Mouse (Mus musculus) cerebellum, adult 2 months (tissue): ENCODE data around the gene 6030408B16Rik. TPM values are rescaled to one million over a fixed set of nuclear protein-coding genes. Genes with fewer than 3 reads are reported as not detected.

ENCODE experiments used
- DNase-seq, 2 experiments: peaks; one replicate each; pipeline ENCODE4 v3.0.0; 2021
- H3K27ac ChIP-seq: fragments of 200-500 bp; 2 replicates; pipeline ENCODE4 v1.5.1; 2012; ENCODE audit warnings: low read length, control low read depth, inconsistent platforms; ENCODE audit not compliant: insufficient read depth
- H3K27me3 ChIP-seq: fragments of 200-500 bp; 2 replicates; pipeline ENCODE4 v1.6.1; 2012; ENCODE audit warnings: inconsistent platforms, mild to moderate bottlenecking, low read length, moderate library complexity; ENCODE audit not compliant: control insufficient read depth, insufficient read depth
- H3K4me1 ChIP-seq: fragments of 200-500 bp; 2 replicates; pipeline ENCODE4 v1.6.1; 2011; ENCODE audit warnings: low read length; ENCODE audit not compliant: control insufficient read depth, insufficient read depth
- H3K4me3 ChIP-seq: fragments of 200-500 bp; replicated peaks from 2 replicates; pipeline ENCODE3; 2011; ENCODE audit warnings: mild to moderate bottlenecking, low read depth, low read length, control low read depth; ENCODE audit not compliant: insufficient read depth
- CTCF ChIP-seq: fragments of 200-500 bp; IDR thresholded peaks from 2 replicates; pipeline ENCODE4 v1.5.1; 2011; ENCODE audit warnings: low read depth, mild to moderate bottlenecking, control low read depth, low read length, moderate library complexity, borderline replicate concordance; ENCODE audit not compliant: insufficient read depth
- POLR2A ChIP-seq: fragments of 200-500 bp; IDR thresholded peaks from 2 replicates; pipeline ENCODE4 v1.6.1; 2011; ENCODE audit warnings: low read length, control low read depth, borderline replicate concordance; ENCODE audit not compliant: insufficient read depth
- WGBS: fragments of 180-500 bp; shearing (Covaris S2); methylation state at CpG from one replicate; pipeline ENCODE4 v1.1.7; 2018; 5-methylcytosine and 5-hydroxymethylcytosine counted together
- polyA plus RNA-seq: library from polyadenylated mRNA; depleted of rRNA; stranded (reverse); fragments of >200 nt; gene quantifications from 2 replicates; pipeline ENCODE4 v1.2.3, GENCODE M21; 2012

6030408B16Rik gene
- polyA plus RNA-seq, 1 experiment, result 0.15 TPM

- no peak for TF ChIP-seq POLR2A
- no peak for TF ChIP-seq CTCF
- no peaks in the 10 kb centered on the region for H3K4me1 ChIP-seq
- 70% methylated on average over 6 of the region's 6 CpGs for WGBS
- no peaks in the 10 kb centered on the region for H3K27me3 ChIP-seq
- H3K27ac ChIP-seq, result no peak overlapping the region
- DNase-seq, result no peak
- no peak overlapping the region for H3K4me3 ChIP-seq
These were observed 18.6 kb upstream of the 6030408B16Rik start for GRCm38 (mm10) chr15:101274380-101274779.

DNA sequence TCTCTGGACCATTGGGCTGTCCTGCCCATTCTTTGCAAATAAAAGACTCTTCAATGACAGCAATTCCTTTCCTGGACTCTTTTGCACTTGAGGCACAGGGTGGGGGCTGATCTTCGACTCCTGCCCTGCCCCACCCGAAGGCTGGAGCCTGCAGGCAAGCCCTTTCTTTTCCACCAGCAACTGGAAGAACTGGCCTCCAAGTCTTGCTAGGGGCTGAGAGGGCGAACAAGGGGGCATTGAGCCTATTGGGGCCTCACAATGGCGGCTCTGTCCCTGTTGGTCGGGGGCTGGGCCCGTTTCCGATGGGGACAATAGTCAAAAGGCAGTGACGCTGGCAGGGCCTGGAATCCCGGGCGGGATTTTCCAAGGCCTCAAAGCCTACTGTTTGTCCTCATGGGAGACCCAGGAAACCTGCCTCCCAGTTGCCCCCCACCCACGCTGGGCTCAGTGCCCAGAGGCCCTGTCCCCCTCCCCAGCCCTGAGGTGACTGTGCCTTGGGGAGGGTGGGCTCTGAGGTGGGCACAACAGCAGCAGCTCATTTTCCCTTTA lies 15.6 kb upstream of the 6030408B16Rik start:
- no peaks in the 10 kb centered on the region for H3K27me3 ChIP-seq
- no peak for DNase-seq
- H3K4me3 ChIP-seq, result no peak overlapping the region
- H3K27ac ChIP-seq, result no peak overlapping the region
- TF ChIP-seq POLR2A, result no peak
- H3K4me1 ChIP-seq, result no peaks in the 10 kb centered on the region
- WGBS, result 38% methylated on average over 11 of the region's 11 CpGs

GRCm38 (mm10) chr15:101278589-101278988 lies 14.4 kb upstream of the 6030408B16Rik start:
- TF ChIP-seq CTCF (no peak), POLR2A (no peak)
- no peak for DNase-seq
- Histone ChIP-seq H3K4me1 (0 out of 2 replicates have a peak, but pooled peaks cover 2% of the 10 kb centered on the region), H3K27ac (no peak overlapping the region), H3K27me3 (no peaks in the 10 kb centered on the region), H3K4me3 (no peak overlapping the region)
- WGBS, result 52% methylated on average over 5 of the region's 5 CpGs

DNA sequence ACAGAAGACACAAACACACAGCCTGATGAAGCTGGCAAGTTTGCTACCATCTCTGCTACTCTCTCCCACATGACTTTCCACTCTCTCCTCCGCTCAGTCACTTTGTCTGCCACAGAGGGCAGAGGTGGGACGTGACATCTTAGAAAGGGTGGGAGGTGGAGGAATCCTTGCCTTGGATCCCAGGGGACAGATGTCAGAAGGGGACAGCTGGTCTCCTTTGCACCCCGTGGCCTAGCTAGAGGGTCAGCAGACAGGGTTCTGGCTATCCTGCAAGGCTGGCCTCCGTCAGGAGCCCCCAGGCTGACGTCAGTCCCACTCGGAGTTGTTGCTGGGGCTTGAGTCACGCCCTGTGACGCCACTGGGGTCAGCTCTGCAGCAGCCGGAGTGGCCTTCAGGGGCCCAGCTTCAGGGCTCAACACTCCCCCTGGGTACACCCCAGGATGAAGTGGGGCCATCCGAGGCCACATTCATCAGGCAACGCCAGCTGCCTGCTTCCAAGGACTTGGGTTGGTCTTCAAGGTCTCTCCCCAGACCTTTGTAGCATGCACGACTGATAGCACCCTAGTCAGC lies 13.5 kb upstream of the 6030408B16Rik start:
- Histone ChIP-seq H3K27me3 (no peaks in the 10 kb centered on the region), H3K4me1 (0 out of 2 replicates have a peak, but pooled peaks cover 2% of the 10 kb centered on the region), H3K4me3 (no peak overlapping the region), H3K27ac (no peak overlapping the region)
- DNase-seq, result no peak
- TF ChIP-seq POLR2A (no peak), CTCF (no peak)
- WGBS, result 70% methylated on average over 12 of the region's 12 CpGs

DNA sequence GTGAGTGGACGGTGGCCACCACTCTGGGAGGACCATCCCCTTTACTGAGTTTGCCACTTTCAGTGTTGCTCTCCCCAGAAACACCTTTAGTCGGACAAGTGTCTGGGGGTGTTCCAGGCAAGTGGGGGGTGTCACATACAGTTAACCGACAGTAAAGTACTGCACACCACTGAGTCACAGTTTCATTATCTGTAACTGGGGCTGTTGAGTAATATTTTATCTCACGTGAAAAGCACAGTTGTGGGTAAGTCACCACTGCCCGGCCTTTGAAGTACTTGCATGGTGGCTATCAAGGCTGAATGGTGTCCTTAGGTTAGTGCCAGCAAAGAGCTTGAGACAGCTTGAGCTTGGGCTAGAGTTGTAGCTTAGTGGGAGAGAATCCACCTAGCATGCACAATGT lies 10.5 kb upstream of the 6030408B16Rik start:
- Histone ChIP-seq H3K4me1 (peaks cover 2% of the 10 kb centered on the region; the same call in 1 of the 2 replicates), H3K27ac (no peak overlapping the region), H3K27me3 (no peaks in the 10 kb centered on the region), H3K4me3 (no peak overlapping the region)
- 76% methylated on average over 5 of the region's 5 CpGs for WGBS
- TF ChIP-seq POLR2A (no peak), CTCF (no peak)
- DNase-seq, result no peak

DNA sequence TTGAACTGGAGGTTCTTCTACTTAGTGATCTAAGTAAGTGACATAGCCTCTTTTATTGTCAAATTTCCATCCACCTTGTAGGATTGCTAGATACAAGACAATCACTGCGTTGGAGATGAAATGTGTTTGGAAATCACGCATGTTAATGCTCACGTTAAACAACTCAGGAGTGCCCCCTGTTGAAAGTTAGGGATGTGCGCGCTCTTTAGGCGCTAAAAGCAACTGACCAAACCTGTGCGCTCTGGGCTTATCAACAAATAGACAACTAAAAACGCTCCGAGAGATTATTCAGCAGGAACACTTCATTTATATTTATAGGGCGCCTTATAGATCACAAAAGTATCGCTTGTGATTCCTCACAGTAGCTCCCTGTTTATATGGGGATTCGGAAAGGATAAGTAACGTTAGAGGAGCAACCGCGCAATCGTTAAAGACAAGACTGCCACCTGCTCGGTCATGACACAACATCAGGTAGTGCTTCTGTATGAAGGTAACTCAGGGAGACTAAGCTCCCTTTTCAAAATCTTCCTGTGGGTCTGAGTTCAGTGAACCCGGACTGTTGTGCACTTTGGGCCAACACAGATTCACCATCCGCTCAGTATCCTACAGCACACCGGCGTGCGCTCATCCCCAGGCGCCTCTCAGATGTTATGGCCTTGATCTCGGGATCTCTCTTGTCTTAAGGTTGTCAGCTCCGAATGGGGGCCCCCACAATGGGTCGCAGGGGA lies 9.7 kb upstream of the 6030408B16Rik start:
- under 1% methylated on average over 26 of the region's 26 CpGs for WGBS
- Histone ChIP-seq H3K4me3 (peak overlapping the region; percentile 89), H3K27ac (peak overlapping the region; percentile 47), H3K4me1 (peaks cover 2% of the 10 kb centered on the region; the same call in 1 of the 2 replicates), H3K27me3 (no peaks in the 10 kb centered on the region)
- peak; percentile 73 to 79 for DNase-seq
- TF ChIP-seq POLR2A, result no peak
- peak; percentile 72 for TF ChIP-seq CTCF

GRCm38 (mm10) chr15:101283911-101284750 lies 8.9 kb upstream of the 6030408B16Rik start, which contains the start of gene Atg101:
Atg101 (plus strand) TSS chr15:101284272.
- Histone ChIP-seq H3K4me3 (peak within 1 kb of the TSS; percentile 89), H3K4me1 (peaks cover 2% of the 10 kb centered on the region; the same call in 1 of the 2 replicates), H3K27me3 (no peaks in the 10 kb centered on the region), H3K27ac (peak within 1 kb of the TSS; percentile 92)
- WGBS, result under 1% methylated on average over 61 of the region's 61 CpGs
- peak; percentile 91 to 94 for DNase-seq
- TF ChIP-seq CTCF (peak; percentile 90), POLR2A (peak; percentile 94)
